Mouse (Mus musculus): ENCODE data around the gene Rps6ka2. TPM values are rescaled to one million over a fixed set of nuclear protein-coding genes. Genes with fewer than 3 reads are reported as not detected.
"Not testable (repeated sequence)": the region's sequence is repeated elsewhere in the genome, so short reads cannot be mapped to it uniquely, and the experiment has no call there.

The Rps6ka2 gene
- total RNA-seq, 2 experiments from 2014 or later, result 29.2 to 30.0 TPM

- no peak for DNase-seq (ENCODE audit: low spot score in 2 of 2)
Observed at GRCm38 (mm10) chr17:7265705-7266368, 95.9 kb downstream of the Rps6ka2 start.

- no peak for DNase-seq (ENCODE audit: low spot score in 2 of 2)
Observed at GRCm38 (mm10) chr17:7267843-7268242, 97.9 kb downstream of the Rps6ka2 start.

- no peak for DNase-seq (ENCODE audit: low spot score in 2 of 2)
Observed at GRCm38 (mm10) chr17:7269151-7269806, 99.4 kb downstream of the Rps6ka2 start.

DNA sequence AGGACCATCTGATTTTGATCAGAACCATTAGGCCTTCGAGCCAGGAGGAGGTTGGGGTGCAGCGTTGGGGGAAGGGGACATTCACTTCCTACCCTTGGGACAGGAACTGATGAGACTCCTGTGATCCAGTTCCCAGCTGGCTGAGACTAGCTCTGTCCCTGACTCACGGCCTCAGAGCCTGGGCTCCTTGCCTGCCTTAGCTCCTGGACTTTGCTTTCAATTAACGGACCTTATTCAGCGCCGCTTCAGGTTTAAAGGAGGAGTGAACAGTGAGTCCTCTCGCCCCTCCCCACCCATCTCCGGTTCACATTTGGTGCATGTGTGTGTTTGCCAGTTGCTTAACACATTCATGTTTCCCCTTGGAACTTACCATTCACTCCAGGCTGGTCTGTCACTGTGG, 100.6 kb downstream of the Rps6ka2 start:
- DNase-seq (ENCODE audit: low spot score in 2 of 2), result no peak

DNA sequence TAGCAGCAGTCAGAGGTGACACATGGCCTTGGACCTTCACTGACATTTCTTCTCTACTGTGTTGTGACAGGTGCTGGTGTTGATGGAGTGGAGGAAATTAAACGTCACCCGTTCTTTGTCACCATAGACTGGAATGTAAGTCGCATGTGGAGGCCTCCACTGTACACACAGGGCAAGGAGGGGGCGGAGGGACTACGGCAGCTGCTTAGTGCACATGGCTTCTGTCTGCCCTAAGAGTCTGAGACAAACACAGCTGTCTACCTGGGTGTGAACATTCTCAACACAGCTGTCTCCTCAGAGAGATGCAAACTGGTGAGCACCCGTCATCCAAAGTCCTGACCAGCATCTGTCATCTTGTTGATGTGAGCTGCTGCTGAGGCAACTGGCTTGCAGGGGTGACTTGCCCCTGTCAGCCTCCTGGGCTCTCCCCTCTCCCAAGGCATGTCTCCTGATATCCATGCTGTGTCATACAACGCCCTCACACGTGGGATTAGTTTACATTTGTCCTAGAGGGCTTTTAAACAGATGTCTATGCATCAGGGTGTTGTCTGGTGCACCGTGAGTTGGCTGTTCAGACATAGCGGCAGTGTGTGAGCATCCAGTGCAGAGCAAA, 101.7 kb downstream of the Rps6ka2 start:
- no peak for DNase-seq (ENCODE audit: low spot score in 2 of 2)

DNA sequence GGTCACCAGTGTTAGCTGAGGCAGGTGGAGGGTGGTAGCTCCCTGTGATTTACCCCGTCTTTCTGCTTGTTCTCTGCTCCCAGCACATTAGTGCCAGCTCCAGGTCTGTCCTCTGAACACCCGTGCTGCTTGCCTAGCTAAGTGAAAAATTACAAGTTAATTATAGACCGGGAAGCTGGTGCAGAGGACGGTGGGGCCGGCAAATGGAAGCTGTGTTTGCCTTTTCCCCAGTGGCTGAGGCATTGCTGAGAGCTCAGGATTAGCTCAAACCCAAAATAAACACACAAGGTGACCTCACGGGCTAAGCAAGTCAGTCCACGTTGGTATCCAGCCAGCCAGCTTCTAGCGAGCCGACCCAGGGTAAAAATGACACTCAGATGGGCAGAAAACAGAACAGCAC, 103.1 kb downstream of the Rps6ka2 start:
- DNase-seq (ENCODE audit: low spot score in 2 of 2), result no peak

- DNase-seq (ENCODE audit: low spot score in 2 of 2), result no peak
Observed at GRCm38 (mm10) chr17:7273785-7274184, 103.9 kb downstream of the Rps6ka2 start.

- no peak for DNase-seq (ENCODE audit: low spot score in 2 of 2)
Observed at GRCm38 (mm10) chr17:7278702-7279242, 108.9 kb downstream of the Rps6ka2 start.

GRCm38 (mm10) chr17:7279251-7279650, 109.3 kb downstream of the Rps6ka2 start:
- DNase-seq (ENCODE audit: low spot score in 2 of 2), result no peak

GRCm38 (mm10) chr17:7284297-7284910, 114.5 kb downstream of the Rps6ka2 start:
- no peak for DNase-seq (ENCODE audit: low spot score in 2 of 2)

DNA sequence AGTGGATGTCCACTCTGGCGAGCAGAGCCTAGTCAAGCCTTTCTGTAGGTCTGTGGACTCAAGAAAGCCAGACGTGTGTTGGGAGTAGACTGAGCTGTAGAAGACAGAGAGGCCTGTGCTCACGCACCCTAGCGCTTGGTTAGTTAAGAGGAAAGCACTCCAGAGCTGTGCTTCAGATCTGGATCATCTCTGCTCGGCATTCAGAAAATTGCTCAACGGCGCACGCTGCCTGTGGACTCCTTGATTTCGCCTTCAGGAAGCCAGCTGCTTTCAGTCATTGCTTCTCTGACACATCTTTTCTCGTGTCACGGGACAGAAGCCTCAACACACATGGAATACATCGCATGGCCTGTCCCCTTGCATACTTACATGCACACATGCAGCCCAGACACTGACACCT, 115.4 kb downstream of the Rps6ka2 start:
- DNase-seq (ENCODE audit: low spot score in 2 of 2), result no peak

DNA sequence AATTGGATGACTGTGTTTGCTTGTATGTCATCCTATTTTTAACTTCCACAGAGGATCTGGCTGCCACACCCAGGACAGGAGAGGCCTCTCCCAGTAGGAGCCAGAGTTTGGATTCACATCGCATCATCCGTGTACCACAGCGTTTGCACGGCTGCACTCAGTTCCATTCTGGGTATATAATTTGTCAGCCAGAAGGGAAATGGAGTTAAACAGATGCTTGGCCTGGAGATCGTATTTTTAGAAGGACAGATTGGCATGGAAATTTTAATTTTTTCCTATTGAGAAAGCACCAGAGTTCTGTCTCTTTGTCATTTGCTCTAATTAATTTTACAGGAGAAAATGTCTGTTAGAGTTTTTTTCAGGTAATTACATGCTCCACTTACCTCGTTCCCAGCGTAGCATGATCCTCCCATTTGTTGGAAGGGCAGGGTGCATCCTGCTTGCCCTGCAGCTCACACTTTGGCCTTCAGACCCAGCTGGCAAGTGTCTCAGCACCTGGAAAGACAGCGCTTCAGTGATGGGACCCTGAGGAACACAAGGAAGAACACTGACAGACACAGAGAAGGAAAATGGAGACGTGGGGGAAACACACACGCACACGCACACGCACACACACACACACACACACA, 116.6 kb downstream of the Rps6ka2 start:
- peak in 1 of 2 experiments; percentile 53 for DNase-seq (ENCODE audit: low spot score in 2 of 2)

GRCm38 (mm10) chr17:7292012-7292684, 122.2 kb downstream of the Rps6ka2 start:
- peak in 1 of 2 experiments; percentile 52 for DNase-seq (ENCODE audit: low spot score in 2 of 2)

GRCm38 (mm10) chr17:7306278-7307196, 136.6 kb downstream of the Rps6ka2 start:
- DNase-seq (ENCODE audit: low spot score in 2 of 2), result peak; percentile 68 to 78

- not testable (repeated sequence) for DNase-seq (ENCODE audit: low spot score in 2 of 2)
Observed at GRCm38 (mm10) chr17:7315693-7316382, 145.9 kb downstream of the Rps6ka2 start.

DNA sequence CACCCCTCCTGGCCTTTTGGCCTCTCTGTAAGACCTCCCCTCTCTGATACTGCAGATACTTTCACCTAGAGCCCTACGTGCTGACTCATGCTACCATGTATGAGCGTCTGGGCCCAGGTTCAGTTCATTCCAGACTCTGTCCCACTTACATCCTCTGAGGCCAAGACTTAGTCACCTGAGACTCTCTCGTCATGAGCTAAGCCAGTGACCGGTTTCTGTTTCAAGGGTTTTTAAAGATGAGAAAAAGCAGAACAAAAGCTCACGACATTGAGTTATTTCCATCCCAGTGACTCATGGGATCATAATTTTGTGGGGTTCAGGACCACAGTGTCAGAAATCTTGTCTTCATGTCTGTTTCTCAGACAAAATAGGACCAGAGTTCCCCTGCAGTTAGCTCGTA, 149.9 kb downstream of the Rps6ka2 start:
- DNase-seq (ENCODE audit: low spot score in 2 of 2), result not testable (repeated sequence)

- DNase-seq (ENCODE audit: low spot score in 2 of 2), result not testable (repeated sequence)
Observed at GRCm38 (mm10) chr17:7324346-7324745, 154.4 kb downstream of the Rps6ka2 start, which contains the start of gene Tcp10a. Gene Tcp10a, plus strand, starts transcription at chr17:7324646.

DNA sequence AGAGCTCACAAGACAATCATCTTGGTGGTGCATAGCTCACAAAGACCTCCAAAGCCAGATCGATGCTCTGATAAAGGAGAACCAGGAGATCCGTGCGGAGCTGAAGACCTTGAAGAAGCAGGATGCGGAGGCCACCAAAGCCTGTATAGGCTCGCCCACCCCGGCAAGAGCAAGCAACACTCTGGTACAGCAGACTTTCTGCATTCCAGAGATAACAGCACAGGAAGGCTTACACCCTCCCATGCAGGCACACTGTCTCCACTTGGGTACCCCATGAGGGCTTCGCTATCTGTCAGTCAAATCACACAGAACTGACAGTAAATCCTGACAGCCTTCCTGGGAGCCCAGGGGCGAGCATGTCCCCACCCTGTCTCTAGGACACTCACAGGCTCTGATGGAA, 156.5 kb downstream of the Rps6ka2 start:
- not testable (repeated sequence) for DNase-seq (ENCODE audit: low spot score in 2 of 2)

DNA sequence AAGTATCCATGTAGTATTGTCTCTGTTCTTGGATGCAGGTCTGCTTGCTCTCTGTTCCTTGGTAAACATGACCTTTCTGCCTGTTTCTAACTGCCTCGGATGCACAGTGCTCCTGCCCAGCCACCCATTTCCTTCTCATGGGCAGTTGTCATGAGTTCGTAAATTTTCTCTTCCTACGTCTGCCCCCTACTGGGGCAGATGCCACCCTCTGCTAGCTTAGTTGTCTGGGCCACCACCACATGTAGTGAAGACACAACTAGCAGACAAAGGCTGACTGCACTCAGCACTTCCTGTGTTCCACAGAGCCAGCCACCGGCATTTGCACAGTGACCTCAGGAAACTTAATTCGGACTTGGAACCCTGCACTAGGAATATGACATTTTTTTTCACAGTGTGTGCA, 162.8 kb downstream of the Rps6ka2 start:
- DNase-seq (ENCODE audit: low spot score in 2 of 2), result not testable (repeated sequence)

All from layer of hippocampus, postnatal 14 days (tissue).